Mouse (Mus musculus): ENCODE data around the gene Ccdc71. TPM values are rescaled to one million over a fixed set of nuclear protein-coding genes. Genes with fewer than 3 reads are reported as not detected.

Ccdc71 gene
- polyA plus RNA-seq, 1 experiment, result 26.0 TPM

DNA sequence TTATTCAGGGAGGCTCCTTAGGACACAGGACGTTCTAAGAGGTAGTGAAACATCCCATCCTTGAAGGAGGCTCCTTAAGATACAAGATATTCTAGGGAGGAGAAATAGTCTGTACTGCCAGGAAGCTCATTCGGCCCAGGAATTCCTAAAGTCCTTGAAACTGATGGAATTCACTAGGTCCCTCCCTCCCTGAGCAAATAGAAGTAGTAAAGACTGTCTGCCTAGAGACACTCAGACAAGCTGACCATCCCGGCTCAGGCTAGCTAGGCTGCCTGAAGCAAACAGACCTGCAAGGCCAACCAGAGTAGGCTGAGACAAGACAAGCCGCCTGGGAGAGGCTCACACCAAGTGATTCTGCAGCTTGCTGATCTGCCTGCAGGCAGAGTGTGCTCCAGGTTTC lies 9.5 kb downstream of the Ccdc71 start:
- no peak overlapping the region for H3K27ac ChIP-seq (ENCODE audit: insufficient read depth, low read depth, low read length)
- WGBS, result 51% methylated on average over 4 of the region's 4 CpGs
- no peaks in the 10 kb centered on the region for H3K4me1 ChIP-seq (ENCODE audit: control insufficient read depth, insufficient read depth, low read length)
- H3K4me3 ChIP-seq (ENCODE audit: insufficient read depth, low read depth, low read length), result no peak overlapping the region
- no peaks in the 10 kb centered on the region for H3K27me3 ChIP-seq (replicated peaks; ENCODE audit: control insufficient read depth, insufficient read depth, low read length)
- no peak for TF ChIP-seq POLR2A (IDR thresholded peaks at IDR 0.05; ENCODE audit: low read depth, low read length)
- no peak for TF ChIP-seq CTCF (conservative IDR thresholded peaks at IDR 0.05; ENCODE audit: insufficient read depth, insufficient read length, low read depth, low read length)
- no peak for DNase-seq
- H3K36me3 ChIP-seq (ENCODE audit: control insufficient read depth, insufficient read depth, low read length), result no peaks in the 10 kb centered on the region

DNA sequence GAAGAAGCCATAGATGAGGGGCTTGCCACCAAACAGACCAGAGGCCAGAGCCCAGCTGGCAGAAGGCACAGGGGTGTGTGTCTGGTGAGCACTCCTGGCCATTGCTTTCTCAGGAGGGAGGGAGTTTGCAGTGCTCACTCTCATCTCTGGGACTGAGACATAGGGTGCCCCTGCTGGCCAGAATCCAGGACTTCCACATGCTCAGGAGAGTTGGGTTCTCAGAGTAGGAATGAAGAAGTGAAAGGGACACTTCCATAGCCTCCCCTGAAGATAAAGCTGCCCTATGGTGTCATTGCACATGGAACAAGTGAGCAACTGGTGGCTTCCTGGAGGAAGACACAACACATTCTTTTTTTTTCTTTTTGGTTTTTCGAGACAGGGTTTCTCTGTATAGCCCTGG lies 14.2 kb downstream of the Ccdc71 start:
- 47% methylated on average over 1 of the region's 1 CpGs for WGBS
- no peaks in the 10 kb centered on the region for H3K27me3 ChIP-seq (replicated peaks; ENCODE audit: control insufficient read depth, insufficient read depth, low read length)

DNA sequence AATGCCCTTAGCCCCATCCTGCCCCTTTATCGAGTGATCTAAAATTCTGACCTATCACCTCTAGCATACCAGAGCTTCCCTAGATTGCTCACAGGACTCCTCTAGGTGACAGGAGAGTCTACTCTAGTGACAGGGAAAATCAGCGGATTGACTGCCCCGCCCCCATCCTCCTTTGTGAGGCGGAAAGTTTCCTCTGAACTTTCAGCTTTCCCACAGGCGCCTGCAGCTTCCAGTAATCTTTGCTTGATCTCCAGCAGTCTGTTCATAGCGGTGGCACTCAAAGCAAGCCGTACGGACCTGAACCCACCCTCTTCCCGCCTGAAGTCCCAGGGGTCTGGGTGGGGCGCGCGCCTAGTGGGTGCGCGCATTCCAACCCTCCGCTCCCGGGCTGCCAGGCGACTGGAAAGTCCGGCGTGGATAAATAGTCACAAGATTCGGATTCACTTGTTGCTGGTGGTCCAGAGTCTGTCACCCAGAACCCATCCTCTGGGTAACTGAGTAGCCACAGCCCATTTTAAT lies 18.4 kb downstream of the Ccdc71 start:
- H3K27me3 ChIP-seq (replicated peaks; ENCODE audit: control insufficient read depth, insufficient read depth, low read length), result no peaks in the 10 kb centered on the region
- TF ChIP-seq POLR2A (IDR thresholded peaks at IDR 0.05; ENCODE audit: low read depth, low read length), result no peak
- TF ChIP-seq CTCF (conservative IDR thresholded peaks at IDR 0.05; ENCODE audit: insufficient read depth, insufficient read length, low read depth, low read length), result no peak
- DNase-seq, result peak; percentile 91
- WGBS, result under 1% methylated on average over 20 of the region's 20 CpGs
- H3K4me1 ChIP-seq (ENCODE audit: control insufficient read depth, insufficient read depth, low read length), result 0 out of 2 replicates have a peak, but pooled peaks cover 6% of the 10 kb centered on the region
- H3K36me3 ChIP-seq (ENCODE audit: control insufficient read depth, insufficient read depth, low read length), result no peaks in the 10 kb centered on the region
- H3K4me3 ChIP-seq (ENCODE audit: insufficient read depth, low read depth, low read length), result peak overlapping the region; percentile 49
- H3K27ac ChIP-seq (ENCODE audit: insufficient read depth, low read depth, low read length), result peak overlapping the region; percentile 52

More for the DNA sequence above, 14.2 kb downstream of the Ccdc71 start:
- Histone ChIP-seq H3K27ac (ENCODE audit: insufficient read depth, low read depth, low read length) (no peak overlapping the region), H3K4me3 (ENCODE audit: insufficient read depth, low read depth, low read length) (no peak overlapping the region), H3K36me3 (ENCODE audit: control insufficient read depth, insufficient read depth, low read length) (no peaks in the 10 kb centered on the region), H3K4me1 (ENCODE audit: control insufficient read depth, insufficient read depth, low read length) (0 out of 2 replicates have a peak, but pooled peaks cover 6% of the 10 kb centered on the region)
- TF ChIP-seq POLR2A (IDR thresholded peaks at IDR 0.05; ENCODE audit: low read depth, low read length) (no peak), CTCF (conservative IDR thresholded peaks at IDR 0.05; ENCODE audit: insufficient read depth, insufficient read length, low read depth, low read length) (no peak)
- DNase-seq, result no peak

DNA sequence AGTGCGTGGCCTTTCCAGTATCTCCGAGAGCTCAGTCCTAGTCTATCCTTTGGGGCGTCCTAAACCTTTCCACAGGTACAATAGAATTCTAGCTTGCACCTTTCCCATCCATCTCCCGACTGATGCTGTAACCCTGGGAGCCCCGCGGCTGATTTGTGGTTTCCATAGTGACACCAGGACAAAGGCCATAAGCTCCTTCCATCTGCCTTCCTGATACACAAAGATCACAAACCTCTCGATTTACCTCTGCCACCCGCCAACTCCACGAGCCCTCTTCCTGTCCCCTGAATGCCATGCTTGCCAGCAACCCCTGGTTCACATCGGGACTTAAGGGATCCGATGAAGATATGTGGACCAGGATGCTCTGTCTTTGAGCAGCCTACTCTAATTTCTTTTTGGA lies 18.9 kb downstream of the Ccdc71 start:
- H3K27ac ChIP-seq (ENCODE audit: insufficient read depth, low read depth, low read length), result peak overlapping the region; percentile 52

DNA sequence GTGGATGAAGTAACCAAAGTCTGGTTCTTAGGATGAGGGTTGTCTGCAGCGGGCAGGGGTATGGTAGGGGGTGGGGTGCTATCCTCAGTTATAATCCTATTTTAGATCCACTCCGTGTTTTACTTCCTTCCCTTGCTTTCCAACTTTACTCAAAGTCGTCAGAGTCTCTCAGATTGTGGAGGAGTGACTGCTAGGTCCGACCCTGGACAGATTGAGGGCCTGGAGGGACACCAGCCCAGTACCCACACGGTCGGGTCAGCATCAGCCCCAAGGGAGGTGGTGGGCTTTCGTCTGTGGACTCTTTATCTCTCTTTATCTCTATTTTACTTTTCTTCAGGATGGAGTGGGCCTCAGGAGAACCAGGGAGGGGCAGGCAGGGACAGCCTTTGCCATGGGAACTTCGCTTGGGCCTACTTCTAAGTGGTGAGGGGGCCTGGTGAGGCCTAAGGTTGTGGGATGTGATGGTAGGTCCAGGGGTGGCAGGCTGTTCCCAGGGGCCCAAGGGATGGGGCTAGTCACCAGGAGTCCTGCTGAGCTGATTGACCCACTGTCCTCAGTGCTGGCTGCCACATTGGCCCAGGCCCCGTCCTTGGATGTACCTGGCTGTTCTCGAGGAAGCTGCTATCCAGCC lies 19.5 kb downstream of the Ccdc71 start, which contains the start of gene Lamb2:
Gene Lamb2, plus strand, starts transcription at position 16 of the 631 bp plus-strand sequence.
- H3K36me3 ChIP-seq (ENCODE audit: control insufficient read depth, insufficient read depth, low read length), result no peaks in the 10 kb centered on the region
- 0 out of 2 replicates have a peak, but pooled peaks cover 6% of the 10 kb centered on the region for H3K4me1 ChIP-seq (ENCODE audit: control insufficient read depth, insufficient read depth, low read length)
- DNase-seq, result peak; percentile 83
- TF ChIP-seq POLR2A (IDR thresholded peaks at IDR 0.05; ENCODE audit: low read depth, low read length) (peak; percentile 49), CTCF (conservative IDR thresholded peaks at IDR 0.05; ENCODE audit: insufficient read depth, insufficient read length, low read depth, low read length) (no peak)
- no peaks in the 10 kb centered on the region for H3K27me3 ChIP-seq (replicated peaks; ENCODE audit: control insufficient read depth, insufficient read depth, low read length)
- 15% methylated on average over 10 of the region's 10 CpGs for WGBS
- peak within 1 kb of the TSS; percentile 69 for H3K4me3 ChIP-seq (ENCODE audit: insufficient read depth, low read depth, low read length)
- H3K27ac ChIP-seq (ENCODE audit: insufficient read depth, low read depth, low read length), result peak within 1 kb of the TSS; percentile 74

More for the DNA sequence above, 18.9 kb downstream of the Ccdc71 start:
- TF ChIP-seq CTCF (conservative IDR thresholded peaks at IDR 0.05; ENCODE audit: insufficient read depth, insufficient read length, low read depth, low read length) (no peak), POLR2A (IDR thresholded peaks at IDR 0.05; ENCODE audit: low read depth, low read length) (no peak)
- no peak for DNase-seq
- Histone ChIP-seq H3K4me1 (ENCODE audit: control insufficient read depth, insufficient read depth, low read length) (0 out of 2 replicates have a peak, but pooled peaks cover 6% of the 10 kb centered on the region), H3K4me3 (ENCODE audit: insufficient read depth, low read depth, low read length) (peak overlapping the region; percentile 49), H3K27me3 (replicated peaks; ENCODE audit: control insufficient read depth, insufficient read depth, low read length) (no peaks in the 10 kb centered on the region), H3K36me3 (ENCODE audit: control insufficient read depth, insufficient read depth, low read length) (no peaks in the 10 kb centered on the region)
- 25% methylated on average over 11 of the region's 11 CpGs for WGBS

DNA sequence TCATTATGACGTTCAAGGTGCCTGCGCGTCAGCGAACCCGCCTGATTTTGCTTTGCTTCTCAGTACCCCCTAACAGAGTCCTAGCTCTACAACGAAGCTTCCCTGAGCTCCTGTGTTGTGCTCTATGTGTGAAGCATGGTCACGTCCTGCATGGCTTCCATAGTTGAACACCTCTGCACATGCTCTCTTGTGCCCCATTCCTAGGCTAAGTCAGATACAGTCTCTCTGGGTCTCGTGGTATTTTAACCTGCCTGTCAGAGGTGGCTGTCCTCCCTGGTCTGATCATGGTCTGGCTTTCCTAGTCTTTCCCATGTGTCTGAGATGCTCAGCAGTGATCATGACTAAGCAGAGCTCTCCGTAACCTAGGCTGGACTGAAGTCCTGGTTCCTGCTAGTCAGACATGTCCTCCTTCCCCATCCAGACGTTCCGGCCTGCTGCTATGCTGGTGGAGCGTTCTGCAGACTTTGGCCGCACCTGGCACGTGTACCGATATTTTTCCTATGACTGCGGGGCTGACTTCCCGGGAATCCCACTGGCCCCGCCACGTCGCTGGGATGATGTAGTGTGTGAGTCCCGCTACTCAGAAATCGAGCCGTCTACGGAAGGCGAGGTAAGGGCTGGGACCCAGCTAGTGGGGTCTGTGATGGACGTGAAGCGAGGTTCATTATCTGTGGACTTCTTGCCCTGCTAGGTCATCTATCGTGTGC lies 20.6 kb downstream of the Ccdc71 start:
- 87% methylated on average over 28 of the region's 28 CpGs for WGBS
- H3K4me3 ChIP-seq (ENCODE audit: insufficient read depth, low read depth, low read length), result peak overlapping the region; percentile 69; the same call in 1 of the 2 replicates
- DNase-seq, result no peak
- H3K27me3 ChIP-seq (replicated peaks; ENCODE audit: control insufficient read depth, insufficient read depth, low read length), result no peaks in the 10 kb centered on the region
- 0 out of 2 replicates have a peak, but pooled peaks cover 6% of the 10 kb centered on the region for H3K4me1 ChIP-seq (ENCODE audit: control insufficient read depth, insufficient read depth, low read length)
- H3K36me3 ChIP-seq (ENCODE audit: control insufficient read depth, insufficient read depth, low read length), result no peaks in the 10 kb centered on the region
- no peak overlapping the region for H3K27ac ChIP-seq (ENCODE audit: insufficient read depth, low read depth, low read length)
- TF ChIP-seq POLR2A (IDR thresholded peaks at IDR 0.05; ENCODE audit: low read depth, low read length), result no peak
- no peak for TF ChIP-seq CTCF (conservative IDR thresholded peaks at IDR 0.05; ENCODE audit: insufficient read depth, insufficient read length, low read depth, low read length)

All from kidney, adult 2 months (tissue).